ENCODE assay signal across 24 mouse cellular contexts in the genomic region with DNA sequence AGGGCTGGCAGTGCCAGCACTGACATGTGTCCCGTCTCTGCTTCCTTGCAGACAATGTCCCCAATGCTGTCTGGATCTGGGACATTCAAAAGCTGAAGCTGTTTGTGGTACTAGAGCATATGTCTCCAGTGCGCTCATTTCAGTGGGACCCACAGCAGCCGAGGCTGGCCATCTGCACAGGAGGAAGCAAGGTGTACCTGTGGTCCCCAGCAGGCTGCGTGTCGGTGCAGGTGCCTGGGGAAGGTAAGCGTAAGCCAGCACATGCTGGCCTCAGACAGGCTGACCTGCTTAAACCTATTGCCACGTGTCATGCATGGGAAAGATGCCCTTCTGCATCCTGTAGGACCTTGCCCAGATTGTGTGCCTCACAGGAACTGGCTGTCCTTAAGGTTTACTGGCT. TPM values are rescaled to one million over a fixed set of nuclear protein-coding genes. Genes with fewer than 3 reads are reported as not detected.
"Had no signal": no experiment of that assay in that cellular context is flagged by ENCODE, and none has a peak within 500 bp of the region (broad histone marks: within the 10 kb centered on the region; RNA-seq: fewer than 3 reads in every experiment).

No protein-coding gene starts in this region.

- ATAC-seq: hindbrain, embryonic 16.5 days; inflammation-experienced regulatory T-cells, adult 6 months; intestine, embryonic 15.5 days; intestine, postnatal 0 days had no signal

- DNase-seq: gastrocnemius, adult 2 months; gastrocnemius, postnatal 10 days; gastrocnemius, postnatal 25 days; heart, adult 18-20 months; heart, postnatal 10 days; heart, postnatal 4 days; kidney, adult 18-20 months; kidney, adult 9 months; kidney, postnatal 25 days; liver; liver, embryonic 13.5 days had no signal

- H3K4me3 ChIP-seq: gastrocnemius, adult 2 months; heart, embryonic 10.5 days; heart, embryonic 12.5 days; hindbrain, embryonic 10.5 days; hindbrain, embryonic 12.5 days; intestine, embryonic 15.5 days; kidney, embryonic 15.5 days; layer of hippocampus, adult 2 months; left cerebral cortex, adult 2 months; limb, embryonic 10.5 days; limb, embryonic 12.5 days; liver, embryonic 13.5 days had no signal

RNA-seq across cellular contexts. Expression of gene Megf6, which starts 14.5 kb away (rescaled TPM):
- polyA plus RNA-seq: inflammation-experienced regulatory T-cells, adult 6 months had no signal

RNA-seq across cellular contexts. Expression of gene Trp73, which starts 16.0 kb away (rescaled TPM):
- polyA plus RNA-seq: liver, embryonic 13.5 days had no signal
